Mouse (Mus musculus) heart, embryonic 12.5 days (tissue): ENCODE data around the gene Erc2. TPM values are rescaled to one million over a fixed set of nuclear protein-coding genes. Genes with fewer than 3 reads are reported as not detected.

ENCODE experiments used
- ATAC-seq: fragments of 200-750 bp; cut with Nextera tagmentation; 2 replicates; pipeline ENCODE4 v1.8.0; 2017; ENCODE audit warnings: moderate TSS enrichment, moderate library complexity; ENCODE audit not compliant: insufficient number of reproducible peaks, low FRiP score
- H3K27ac ChIP-seq: fragments of 300-500 bp; sonication (generic); 2 replicates; pipeline ENCODE4 v1.5.1; 2016; ENCODE audit warnings: mild to moderate bottlenecking, moderate library complexity; ENCODE audit not compliant: poor library complexity, severe bottlenecking
- H3K27me3 ChIP-seq: fragments of 300-500 bp; sonication (generic); replicated peaks from 2 replicates; pipeline ENCODE4 v1.6.1; 2016; ENCODE audit warnings: mild to moderate bottlenecking, moderate library complexity
- H3K36me3 ChIP-seq: fragments of 300-500 bp; sonication (generic); 2 replicates; pipeline ENCODE4 v1.6.1; 2016; ENCODE audit warnings: mild to moderate bottlenecking, moderate library complexity
- H3K4me1 ChIP-seq: fragments of 300-500 bp; sonication (generic); replicated peaks from 2 replicates; pipeline ENCODE4 v1.6.1; 2016; ENCODE audit warnings: mild to moderate bottlenecking
- H3K4me2 ChIP-seq: fragments of 300-500 bp; sonication (generic); 2 replicates; pipeline ENCODE4 v1.6.1; 2016; ENCODE audit warnings: mild to moderate bottlenecking, moderate library complexity
- H3K4me3 ChIP-seq: fragments of 300-500 bp; sonication (generic); 2 replicates; pipeline ENCODE4 v1.5.1; 2016; ENCODE audit warnings: mild to moderate bottlenecking
- H3K9ac ChIP-seq: fragments of 300-500 bp; sonication (generic); 2 replicates; pipeline ENCODE4 v1.6.1; 2016; ENCODE audit warnings: mild to moderate bottlenecking, moderate library complexity
- H3K9me3 ChIP-seq: fragments of 300-500 bp; sonication (generic); replicated peaks from 2 replicates; pipeline ENCODE4 v1.6.1; 2016; ENCODE audit warnings: mild to moderate bottlenecking, moderate library complexity
- WGBS: fragments of 180-500 bp; shearing (Covaris S2); methylation state at CpG from one replicate; pipeline ENCODE4 v1.1.7; 2016; 5-methylcytosine and 5-hydroxymethylcytosine counted together
- polyA plus RNA-seq: library from polyadenylated mRNA; unstranded; fragments of >200 nt; fragmentation: Nextera tagmentation; extraction: Ambion mirVana; gene quantifications from 2 replicates; pipeline ENCODE4 v1.2.1, GENCODE M21; 2016

Gene Erc2
- polyA plus RNA-seq, 1 experiment from 2014 or later = 3.9 TPM

DNA sequence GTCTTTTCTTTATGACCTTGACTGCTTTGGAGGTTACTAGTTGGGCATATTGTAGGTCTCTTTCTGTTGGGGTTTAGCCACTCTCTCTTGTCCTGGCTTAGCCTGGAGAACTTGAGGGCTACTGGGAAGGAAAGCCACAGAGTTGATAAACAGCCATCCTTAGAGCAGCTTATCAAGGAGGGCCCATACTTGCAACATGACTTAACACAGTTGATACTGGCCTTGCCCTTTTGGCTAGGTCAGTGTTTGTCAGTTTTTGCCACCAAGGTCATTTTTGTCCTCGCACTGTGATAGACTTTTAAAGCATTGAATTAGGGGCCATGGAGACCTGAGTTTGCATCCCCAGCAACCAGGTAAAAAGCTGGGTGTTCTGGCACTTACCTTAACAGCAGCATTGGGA is 858.6 kb downstream of the Erc2 start:
- H3K27me3 ChIP-seq = no peaks in the 10 kb centered on the region
- peaks cover 4% of the 10 kb centered on the region for H3K4me1 ChIP-seq
- H3K4me3 ChIP-seq = no peak overlapping the region
- H3K9me3 ChIP-seq = no peaks in the 10 kb centered on the region
- 52% methylated on average over 1 of the region's 1 CpGs for WGBS
- H3K4me2 ChIP-seq = no peak overlapping the region
- no peak overlapping the region for H3K9ac ChIP-seq
- no peak for ATAC-seq
- H3K27ac ChIP-seq = no peak overlapping the region
- no peaks in the 10 kb centered on the region for H3K36me3 ChIP-seq

DNA sequence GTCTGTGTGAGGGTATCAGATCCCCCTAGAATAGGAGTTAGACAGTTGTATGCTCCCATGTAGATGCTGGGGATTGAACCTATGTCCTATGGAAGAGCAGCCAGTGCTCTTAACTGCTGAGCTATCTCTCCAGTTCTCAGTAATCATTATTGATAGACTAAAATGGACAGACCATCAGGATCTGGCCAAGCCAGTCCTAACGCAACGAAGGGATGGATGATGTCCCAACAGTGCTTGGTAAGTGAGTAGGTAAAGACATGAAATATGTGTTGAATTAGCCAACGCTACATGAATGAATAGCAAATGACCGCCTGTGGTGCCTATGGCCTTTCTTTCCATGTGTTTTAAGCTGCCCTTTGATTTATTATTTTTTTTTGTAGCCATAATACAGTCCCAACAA is 871.6 kb downstream of the Erc2 start:
- H3K4me2 ChIP-seq = no peak overlapping the region
- no peaks in the 10 kb centered on the region for H3K9me3 ChIP-seq
- ATAC-seq = no peak
- H3K9ac ChIP-seq = no peak overlapping the region
- 85% methylated on average over 4 of the region's 4 CpGs for WGBS
- no peaks in the 10 kb centered on the region for H3K27me3 ChIP-seq
- no peaks in the 10 kb centered on the region for H3K4me1 ChIP-seq
- no peak overlapping the region for H3K27ac ChIP-seq
- no peaks in the 10 kb centered on the region for H3K36me3 ChIP-seq
- H3K4me3 ChIP-seq = no peak overlapping the region

GRCm38 (mm10) chr14:28494273-28494672 is 872.0 kb downstream of the Erc2 start:
- H3K27me3 ChIP-seq = no peaks in the 10 kb centered on the region
- H3K36me3 ChIP-seq = no peaks in the 10 kb centered on the region
- WGBS = 87% methylated on average over 5 of the region's 5 CpGs
- ATAC-seq = no peak
- H3K4me3 ChIP-seq = no peak overlapping the region
- no peaks in the 10 kb centered on the region for H3K4me1 ChIP-seq
- no peaks in the 10 kb centered on the region for H3K9me3 ChIP-seq
- no peak overlapping the region for H3K4me2 ChIP-seq
- H3K9ac ChIP-seq = no peak overlapping the region
- no peak overlapping the region for H3K27ac ChIP-seq

DNA sequence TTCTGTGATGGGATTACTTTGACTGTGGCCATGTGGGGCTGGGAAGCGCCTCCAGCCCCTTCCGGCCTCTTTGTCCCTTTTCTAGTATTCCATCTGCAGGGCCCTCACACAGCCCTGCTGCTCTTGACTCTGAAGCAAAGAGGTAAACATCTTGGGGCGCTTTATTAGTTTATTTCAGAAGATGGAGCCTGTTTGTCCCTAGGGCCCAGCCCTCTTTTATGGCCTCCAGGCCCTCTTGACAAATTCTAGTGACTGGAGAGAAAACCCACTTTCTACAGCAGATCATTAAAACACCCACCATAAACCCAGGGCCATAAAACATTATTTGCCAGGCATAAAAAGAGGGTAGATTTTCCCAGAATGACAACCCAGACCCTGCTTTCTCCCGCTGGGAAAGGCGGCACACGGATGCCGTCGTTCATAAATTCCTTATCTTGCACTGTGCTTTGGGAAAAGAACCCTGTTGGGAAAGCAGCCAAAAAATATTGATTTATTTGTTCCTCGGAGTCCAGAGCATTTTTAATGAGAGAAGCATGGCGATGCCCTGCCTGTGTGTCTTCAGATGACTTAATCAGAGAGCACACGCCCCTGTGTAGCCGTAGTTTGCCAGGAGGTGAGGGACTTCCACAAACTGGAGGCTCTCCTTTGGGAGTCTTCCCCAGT is 879.1 kb downstream of the Erc2 start:
- 72% methylated on average over 12 of the region's 12 CpGs for WGBS
- no peak overlapping the region for H3K27ac ChIP-seq
- no peak for ATAC-seq
- H3K4me2 ChIP-seq = no peak overlapping the region
- no peak overlapping the region for H3K4me3 ChIP-seq
- no peaks in the 10 kb centered on the region; the same call in 1 of the 2 replicates for H3K27me3 ChIP-seq
- H3K9ac ChIP-seq = no peak overlapping the region
- H3K9me3 ChIP-seq = no peaks in the 10 kb centered on the region
- no peaks in the 10 kb centered on the region for H3K36me3 ChIP-seq
- H3K4me1 ChIP-seq = no peaks in the 10 kb centered on the region

- no peak overlapping the region for H3K27ac ChIP-seq
- no peak overlapping the region for H3K9ac ChIP-seq
- H3K9me3 ChIP-seq = no peaks in the 10 kb centered on the region
- 77% methylated on average over 2 of the region's 2 CpGs for WGBS
- H3K4me2 ChIP-seq = no peak overlapping the region
- no peaks in the 10 kb centered on the region; the same call in 1 of the 2 replicates for H3K27me3 ChIP-seq
- H3K36me3 ChIP-seq = no peaks in the 10 kb centered on the region
- no peak overlapping the region for H3K4me3 ChIP-seq
- ATAC-seq = no peak
- peaks cover 2% of the 10 kb centered on the region for H3K4me1 ChIP-seq
Observed at GRCm38 (mm10) chr14:28503276-28503675, 881.0 kb downstream of the Erc2 start.

DNA sequence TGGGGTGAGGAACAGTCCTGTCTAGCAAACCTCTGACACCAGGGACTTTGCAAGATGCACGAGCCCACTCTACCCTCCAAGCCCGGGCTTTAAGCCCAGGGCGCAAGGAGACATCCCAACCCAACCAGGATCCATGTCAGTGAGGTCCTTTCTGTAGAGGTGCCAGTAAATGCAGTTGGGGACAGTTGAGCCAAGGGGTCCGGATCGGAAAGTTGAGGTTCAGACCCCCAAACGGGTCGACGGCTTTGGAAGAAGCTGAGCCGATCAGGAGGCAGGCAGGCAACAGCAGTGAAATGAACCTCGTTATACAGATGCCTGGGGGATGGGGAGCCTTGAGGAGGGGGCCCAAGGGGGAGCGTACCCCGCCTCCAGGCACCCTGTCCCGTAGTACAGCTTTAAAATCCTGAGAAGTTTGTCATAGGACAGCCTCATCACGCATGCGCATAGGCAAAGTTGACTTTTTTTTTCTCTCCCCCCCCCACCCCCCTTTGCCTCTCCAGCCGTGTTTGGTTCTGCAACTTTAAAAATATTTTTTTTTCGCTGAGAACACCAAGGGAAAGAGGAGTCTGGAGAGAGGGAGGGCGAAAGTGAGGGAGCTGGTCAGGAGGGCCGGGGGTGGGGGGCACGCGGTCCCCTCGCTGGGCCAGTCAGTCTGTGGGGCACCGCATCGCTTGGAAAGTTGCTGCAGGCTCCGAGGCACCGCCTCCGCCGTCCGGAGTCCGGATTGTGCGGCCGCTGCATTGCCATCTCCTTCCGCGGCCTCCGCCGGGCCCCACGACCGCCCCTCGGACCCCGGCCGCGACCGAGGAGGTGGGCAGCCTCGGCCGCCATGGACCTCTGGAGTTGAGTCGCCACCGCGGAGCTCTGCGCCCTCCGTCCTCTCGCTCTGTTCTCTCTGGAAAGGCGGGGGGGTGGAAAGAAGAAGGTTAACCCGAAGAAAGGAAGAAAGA is 882.1 kb downstream of the Erc2 start, which contains the start of gene Wnt5a:
TSS of gene Wnt5a (plus strand) at position 650 of the 950 bp plus-strand sequence.
- Histone ChIP-seq H3K4me2 (peak within 1 kb of the TSS; percentile 92), H3K4me3 (peak within 1 kb of the TSS; percentile 79), H3K4me1 (peaks cover 11% of the 10 kb centered on the region), H3K9ac (peak within 1 kb of the TSS; percentile 93), H3K9me3 (no peaks in the 10 kb centered on the region), H3K27me3 (no peaks in the 10 kb centered on the region; the same call in 1 of the 2 replicates), H3K27ac (peak within 1 kb of the TSS; percentile 98), H3K36me3 (no peaks in the 10 kb centered on the region)
- WGBS = under 1% methylated on average over 53 of the region's 53 CpGs
- peak; percentile 43; the same call in 1 of the 2 replicates for ATAC-seq

DNA sequence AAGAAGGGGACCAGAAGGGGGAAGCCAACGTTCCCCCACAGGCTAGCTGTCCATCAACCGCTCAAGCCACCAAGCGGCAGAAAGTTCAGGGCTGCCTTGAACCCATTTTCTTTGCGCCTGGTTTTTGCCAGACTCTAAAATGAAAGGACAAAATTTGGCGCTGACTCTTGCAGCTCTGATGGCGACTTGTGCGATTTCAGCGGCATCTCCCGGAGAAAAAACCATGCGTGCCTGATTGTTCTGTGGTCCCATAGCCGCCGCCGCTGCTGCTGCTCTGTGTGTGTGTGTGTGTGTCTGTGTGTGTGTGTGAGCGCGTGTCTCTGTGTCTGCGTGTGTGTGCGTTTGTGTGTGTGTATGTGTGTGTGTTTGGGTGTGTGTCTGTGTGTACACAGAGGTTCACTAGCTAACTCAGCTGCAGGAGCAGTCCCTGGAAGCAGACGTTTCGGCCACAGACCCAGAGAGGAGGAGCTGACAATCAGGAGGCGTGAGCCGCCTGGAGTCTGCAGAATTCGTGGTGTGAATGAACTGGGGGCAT is 882.9 kb downstream of the Erc2 start:
- 0% methylated on average over 22 of the region's 22 CpGs for WGBS
- 0 out of 2 replicates have a peak, but pooled peaks have one; percentile 35 for ATAC-seq
- H3K4me1 ChIP-seq = peaks cover 12% of the 10 kb centered on the region

GRCm38 (mm10) chr14:28505586-28506375 is 883.6 kb downstream of the Erc2 start:
- Histone ChIP-seq H3K27ac (peak overlapping the region; percentile 98), H3K9ac (peak overlapping the region; percentile 93), H3K27me3 (no peaks in the 10 kb centered on the region; the same call in 1 of the 2 replicates), H3K9me3 (no peaks in the 10 kb centered on the region), H3K36me3 (no peaks in the 10 kb centered on the region), H3K4me2 (peak overlapping the region; percentile 92), H3K4me1 (peaks cover 19% of the 10 kb centered on the region), H3K4me3 (peak overlapping the region; percentile 79)
- no peak; the same call in 1 of the 2 replicates for ATAC-seq
- under 1% methylated on average over 62 of the region's 62 CpGs for WGBS

More for the DNA sequence above, 882.9 kb downstream of the Erc2 start:
- Histone ChIP-seq H3K27me3 (no peaks in the 10 kb centered on the region; the same call in 1 of the 2 replicates), H3K36me3 (no peaks in the 10 kb centered on the region), H3K9ac (peak overlapping the region; percentile 93), H3K9me3 (no peaks in the 10 kb centered on the region), H3K4me3 (peak overlapping the region; percentile 79), H3K4me2 (peak overlapping the region; percentile 92), H3K27ac (peak overlapping the region; percentile 98)

DNA sequence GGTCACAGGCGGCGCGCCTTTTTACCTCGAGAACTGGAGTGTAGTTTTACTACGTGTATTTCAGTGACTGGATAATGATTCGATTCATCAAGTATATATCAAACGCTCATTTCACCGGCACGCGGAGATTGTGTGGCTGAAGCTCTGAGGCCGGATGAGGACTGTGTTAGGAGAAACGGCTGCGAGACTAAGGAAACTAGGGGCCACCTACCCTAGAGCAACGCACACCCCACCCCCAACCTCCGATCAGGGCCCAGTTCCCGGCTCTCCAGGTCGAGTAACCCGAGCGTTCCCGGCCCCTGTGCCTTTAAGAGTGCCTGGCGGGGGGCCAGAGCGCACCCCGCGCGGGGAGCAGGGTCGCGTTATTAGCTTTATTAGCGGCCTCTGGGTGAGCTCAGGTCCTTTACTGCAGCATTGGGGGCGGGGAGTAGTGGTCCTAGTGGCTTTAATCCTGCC is 884.2 kb downstream of the Erc2 start:
- Histone ChIP-seq H3K4me1 (peaks cover 21% of the 10 kb centered on the region), H3K4me2 (peak overlapping the region; percentile 92), H3K4me3 (peak overlapping the region; percentile 79), H3K9ac (peak overlapping the region; percentile 93), H3K27me3 (no peaks in the 10 kb centered on the region; the same call in 1 of the 2 replicates), H3K9me3 (no peaks in the 10 kb centered on the region), H3K36me3 (no peaks in the 10 kb centered on the region), H3K27ac (peak overlapping the region; percentile 98)
- under 1% methylated on average over 29 of the region's 29 CpGs for WGBS
- ATAC-seq = peak; percentile 38; the same call in 1 of the 2 replicates

DNA sequence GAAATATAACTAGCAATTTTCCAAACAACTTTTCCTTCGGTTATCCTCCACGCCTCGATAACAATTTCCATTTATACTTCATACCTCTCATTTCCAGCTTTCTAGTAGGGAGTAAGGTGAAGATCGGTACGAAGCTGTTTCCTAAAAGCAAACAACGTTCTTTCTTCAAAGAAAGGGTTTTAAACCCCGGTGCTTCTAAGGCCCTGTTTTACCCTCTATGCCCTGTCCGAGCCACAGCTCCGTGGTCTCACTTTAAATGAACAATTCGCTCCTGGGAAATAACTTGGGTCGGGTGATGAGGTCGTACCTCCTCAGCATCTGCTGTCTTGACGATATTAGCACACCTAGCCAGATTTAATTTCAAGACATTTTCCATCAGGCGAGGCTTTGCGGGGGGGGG is 884.8 kb downstream of the Erc2 start:
- no peak for ATAC-seq
- Histone ChIP-seq H3K9ac (peak overlapping the region; percentile 93), H3K27ac (peak overlapping the region; percentile 98), H3K27me3 (no peaks in the 10 kb centered on the region; the same call in 1 of the 2 replicates), H3K4me3 (peak overlapping the region; percentile 79), H3K36me3 (no peaks in the 10 kb centered on the region), H3K9me3 (no peaks in the 10 kb centered on the region), H3K4me1 (peaks cover 21% of the 10 kb centered on the region), H3K4me2 (peak overlapping the region; percentile 92)
- under 1% methylated on average over 15 of the region's 15 CpGs for WGBS
